Mouse (Mus musculus) brain, embryonic 14.5 days (tissue): ENCODE measurements around the gene Cux1.

ENCODE experiments used
- CTCF ChIP-seq: fragments of 200-500 bp; IDR thresholded peaks from 2 replicates; pipeline ENCODE4 v1.5.1; 2012; ENCODE audit warnings: inconsistent platforms, mild to moderate bottlenecking, moderate library complexity, borderline replicate concordance; ENCODE audit not compliant: insufficient read depth, insufficient read length; ENCODE audit errors: extremely low read depth
- POLR2A ChIP-seq: fragments of 200-500 bp; IDR thresholded peaks from 2 replicates; pipeline ENCODE4 v1.6.1; 2012; ENCODE audit warnings: mild to moderate bottlenecking, inconsistent platforms, borderline replicate concordance; ENCODE audit not compliant: poor library complexity, insufficient read depth, insufficient read length, severe bottlenecking; ENCODE audit errors: extremely low read depth

DNA sequence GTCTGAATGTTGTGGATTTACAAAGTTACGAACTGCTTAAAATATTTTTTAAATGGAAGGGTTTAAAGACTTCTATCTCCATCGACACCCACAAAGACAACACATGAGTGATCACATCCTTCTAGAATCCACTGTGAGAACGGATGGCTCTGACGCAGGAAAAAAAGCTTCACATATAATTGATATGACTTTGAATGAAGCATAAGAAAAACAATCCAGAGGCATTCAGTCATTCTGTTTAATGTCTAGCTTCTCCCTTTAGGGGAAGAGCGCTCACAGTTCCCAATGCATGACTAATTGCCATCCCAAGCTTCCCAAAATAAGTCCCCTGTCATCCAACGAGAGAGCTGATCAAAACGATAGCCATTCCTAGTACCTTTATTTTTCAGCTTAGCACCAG lies 2.9 kb upstream of the Cux1 start:
- no peak for TF ChIP-seq POLR2A
- no peak for TF ChIP-seq CTCF
